Mouse (Mus musculus) limb, embryonic 10.5 days (tissue): ENCODE measurements at regions not wholly inside any gene's neighbourhood (a gene's known extent, or its start where the extent isn't known, plus 50 kb on each side); places are given as distances from the start of the nearest gene placed in this dataset.

Source experiments
- DNase-seq: peaks from one replicate; pipeline ENCODE4 v3.0.0-alpha.2; 2017; ENCODE audit warnings: low spot score
- H3K27ac ChIP-seq: fragments of 300-500 bp; sonication (generic); 2 replicates; pipeline ENCODE4 v1.5.1; 2016; ENCODE audit warnings: mild to moderate bottlenecking
- H3K27me3 ChIP-seq: fragments of 300-500 bp; sonication (generic); 2 replicates; pipeline ENCODE4 v1.6.1; 2016; ENCODE audit warnings: low read depth, mild to moderate bottlenecking; ENCODE audit not compliant: poor library complexity, severe bottlenecking
- H3K36me3 ChIP-seq: fragments of 300-500 bp; sonication (generic); 2 replicates; pipeline ENCODE4 v1.6.1; 2016; ENCODE audit warnings: mild to moderate bottlenecking, moderate library complexity
- H3K4me1 ChIP-seq: fragments of 300-500 bp; sonication (generic); 2 replicates; pipeline ENCODE4 v1.6.1; 2016
- H3K4me3 ChIP-seq: fragments of 300-500 bp; sonication (generic); 2 replicates; pipeline ENCODE4 v1.5.1; 2016; ENCODE audit warnings: mild to moderate bottlenecking, moderate library complexity
- H3K9me3 ChIP-seq: fragments of 300-500 bp; sonication (generic); replicated peaks from 2 replicates; pipeline ENCODE4 v1.6.1; 2016; ENCODE audit warnings: mild to moderate bottlenecking
- WGBS: fragments of 180-500 bp; shearing (Covaris S2); methylation state at CpG from one replicate; pipeline ENCODE4 v1.1.7; 2016; 5-methylcytosine and 5-hydroxymethylcytosine counted together

- Histone ChIP-seq H3K4me1 (peaks cover 11% of the 10 kb centered on the region), H3K9me3 (no peaks in the 10 kb centered on the region), H3K27ac (no peak overlapping the region), H3K36me3 (no peaks in the 10 kb centered on the region), H3K27me3 (no peaks in the 10 kb centered on the region), H3K4me3 (no peak overlapping the region)
- WGBS = 73% methylated on average over 9 of the region's 9 CpGs
- no peak for DNase-seq
Observed at GRCm38 (mm10) chr13:111936081-111936857, 127.5 kb upstream of the Map3k1 start.

GRCm38 (mm10) chr13:111936983-111937382 lies 128.2 kb upstream of the Map3k1 start:
- WGBS = 73% methylated on average over 8 of the region's 8 CpGs

GRCm38 (mm10) chr13:111938896-111939422 lies 130.2 kb upstream of the Map3k1 start:
- Histone ChIP-seq H3K4me1 (peaks cover 16% of the 10 kb centered on the region), H3K36me3 (no peaks in the 10 kb centered on the region), H3K9me3 (no peaks in the 10 kb centered on the region), H3K4me3 (no peak overlapping the region), H3K27ac (no peak overlapping the region), H3K27me3 (no peaks in the 10 kb centered on the region)
- WGBS = 63% methylated on average over 8 of the region's 8 CpGs
- no peak for DNase-seq

More at GRCm38 (mm10) chr13:111936983-111937382, 128.2 kb upstream of the Map3k1 start:
- Histone ChIP-seq H3K27ac (no peak overlapping the region), H3K4me3 (no peak overlapping the region), H3K27me3 (no peaks in the 10 kb centered on the region), H3K4me1 (peaks cover 11% of the 10 kb centered on the region), H3K36me3 (no peaks in the 10 kb centered on the region), H3K9me3 (no peaks in the 10 kb centered on the region)
- no peak for DNase-seq

- Histone ChIP-seq H3K4me1 (peaks cover 23% of the 10 kb centered on the region), H3K4me3 (no peak overlapping the region), H3K27me3 (no peaks in the 10 kb centered on the region), H3K9me3 (no peaks in the 10 kb centered on the region), H3K27ac (no peak overlapping the region), H3K36me3 (no peaks in the 10 kb centered on the region)
- 83% methylated on average over 6 of the region's 6 CpGs for WGBS
- DNase-seq = no peak
Observed at GRCm38 (mm10) chr13:111939534-111940115, 130.8 kb upstream of the Map3k1 start.

GRCm38 (mm10) chr13:111940275-111940674 lies 131.5 kb upstream of the Map3k1 start:
- Histone ChIP-seq H3K27ac (no peak overlapping the region), H3K9me3 (no peaks in the 10 kb centered on the region), H3K4me1 (peaks cover 24% of the 10 kb centered on the region), H3K27me3 (no peaks in the 10 kb centered on the region), H3K36me3 (no peaks in the 10 kb centered on the region), H3K4me3 (no peak overlapping the region)
- no peak for DNase-seq
- WGBS = 95% methylated on average over 4 of the region's 4 CpGs

- Histone ChIP-seq H3K36me3 (no peaks in the 10 kb centered on the region), H3K27me3 (no peaks in the 10 kb centered on the region), H3K9me3 (no peaks in the 10 kb centered on the region), H3K4me1 (peaks cover 24% of the 10 kb centered on the region), H3K4me3 (no peak overlapping the region), H3K27ac (no peak overlapping the region)
- no peak for DNase-seq
- 83% methylated on average over 6 of the region's 6 CpGs for WGBS
Observed at GRCm38 (mm10) chr13:111940796-111941513, 132.2 kb upstream of the Map3k1 start.

DNA sequence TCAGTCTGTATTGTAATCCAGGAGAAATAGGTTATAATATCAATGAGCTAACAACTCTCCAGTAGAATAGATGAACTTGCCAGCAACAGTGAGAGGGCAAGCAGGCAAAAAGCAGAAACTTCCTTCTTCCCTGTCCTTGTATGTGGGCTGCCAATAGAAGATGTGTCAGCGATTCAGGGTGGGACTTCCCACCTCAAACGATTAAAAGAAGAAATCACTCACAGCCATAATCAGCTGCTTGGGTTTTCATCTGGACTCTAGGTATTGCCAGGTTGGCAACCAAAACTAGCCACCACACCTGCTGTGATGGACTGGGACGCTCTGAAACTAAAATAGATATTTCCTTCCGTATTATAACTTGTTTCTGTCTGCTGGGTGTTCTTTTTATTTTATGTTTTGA lies 133.2 kb upstream of the Map3k1 start:
- DNase-seq = no peak
- Histone ChIP-seq H3K4me3 (no peak overlapping the region), H3K4me1 (peaks cover 17% of the 10 kb centered on the region), H3K27ac (no peak overlapping the region), H3K27me3 (no peaks in the 10 kb centered on the region), H3K9me3 (no peaks in the 10 kb centered on the region), H3K36me3 (no peaks in the 10 kb centered on the region)
- WGBS = 94% methylated on average over 4 of the region's 4 CpGs

- H3K36me3 ChIP-seq = no peaks in the 10 kb centered on the region
- 67% methylated on average over 15 of the region's 15 CpGs for WGBS
- H3K4me3 ChIP-seq = no peak overlapping the region
- H3K27me3 ChIP-seq = no peaks in the 10 kb centered on the region
- H3K27ac ChIP-seq = peak overlapping the region; percentile 10
- H3K9me3 ChIP-seq = no peaks in the 10 kb centered on the region
- H3K4me1 ChIP-seq = peaks cover 17% of the 10 kb centered on the region
- DNase-seq = no peak
Observed at GRCm38 (mm10) chr13:111943392-111944088, 134.7 kb upstream of the Map3k1 start.

- H3K27me3 ChIP-seq = no peaks in the 10 kb centered on the region
- no peak overlapping the region for H3K4me3 ChIP-seq
- no peaks in the 10 kb centered on the region for H3K36me3 ChIP-seq
- WGBS = 21% methylated on average over 5 of the region's 5 CpGs
- H3K4me1 ChIP-seq = peaks cover 15% of the 10 kb centered on the region
- DNase-seq = no peak
- no peaks in the 10 kb centered on the region for H3K9me3 ChIP-seq
- H3K27ac ChIP-seq = peak overlapping the region; percentile 10
Observed at GRCm38 (mm10) chr13:111944089-111944406, 135.3 kb upstream of the Map3k1 start.

DNA sequence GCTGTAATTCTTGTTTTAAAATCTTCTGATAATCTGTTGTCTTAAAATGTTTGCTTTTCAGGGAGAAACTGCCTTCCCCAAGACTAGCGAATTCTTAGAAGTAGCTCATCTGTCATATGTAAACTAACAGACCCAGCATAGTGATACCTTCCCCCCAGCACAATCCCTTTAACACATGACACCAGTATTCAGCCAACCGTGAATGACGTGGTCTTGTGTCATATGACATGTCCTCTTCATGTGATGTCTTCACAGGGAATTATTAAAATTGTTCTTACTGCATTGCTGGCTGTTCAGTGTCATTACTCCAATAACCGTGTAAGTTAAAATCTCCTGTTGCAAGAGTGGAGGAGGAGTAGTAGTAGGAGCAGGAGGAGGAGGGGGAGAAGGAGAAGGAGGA lies 137.5 kb upstream of the Map3k1 start:
- Histone ChIP-seq H3K27me3 (no peaks in the 10 kb centered on the region), H3K4me3 (no peak overlapping the region), H3K4me1 (peaks cover 13% of the 10 kb centered on the region), H3K9me3 (no peaks in the 10 kb centered on the region), H3K36me3 (no peaks in the 10 kb centered on the region), H3K27ac (no peak overlapping the region)
- 92% methylated on average over 4 of the region's 4 CpGs for WGBS
- no peak for DNase-seq

DNA sequence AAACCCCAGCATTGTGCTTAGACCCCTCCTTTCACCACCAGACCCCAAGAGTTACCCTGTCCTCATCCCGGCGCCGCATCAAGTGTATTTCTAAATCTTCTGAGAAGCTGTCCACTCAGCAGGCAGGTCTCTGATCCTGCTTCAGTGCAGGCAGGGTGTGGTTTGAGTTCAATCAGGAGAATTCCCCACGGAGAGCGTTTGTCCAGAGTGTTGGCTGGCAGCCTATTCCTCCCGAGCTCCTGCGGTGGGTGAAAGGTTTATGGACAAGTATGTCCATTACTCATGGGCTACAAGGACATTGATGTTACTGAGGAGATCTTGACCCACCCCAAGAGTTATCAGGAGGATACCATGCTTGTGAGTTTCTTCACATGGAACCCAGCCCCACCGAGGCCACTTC lies 138.0 kb upstream of the Map3k1 start:
- no peak for DNase-seq
- Histone ChIP-seq H3K4me3 (no peak overlapping the region), H3K9me3 (no peaks in the 10 kb centered on the region), H3K4me1 (peaks cover 13% of the 10 kb centered on the region), H3K27ac (no peak overlapping the region), H3K27me3 (no peaks in the 10 kb centered on the region), H3K36me3 (no peaks in the 10 kb centered on the region)
- WGBS = 96% methylated on average over 8 of the region's 8 CpGs

DNA sequence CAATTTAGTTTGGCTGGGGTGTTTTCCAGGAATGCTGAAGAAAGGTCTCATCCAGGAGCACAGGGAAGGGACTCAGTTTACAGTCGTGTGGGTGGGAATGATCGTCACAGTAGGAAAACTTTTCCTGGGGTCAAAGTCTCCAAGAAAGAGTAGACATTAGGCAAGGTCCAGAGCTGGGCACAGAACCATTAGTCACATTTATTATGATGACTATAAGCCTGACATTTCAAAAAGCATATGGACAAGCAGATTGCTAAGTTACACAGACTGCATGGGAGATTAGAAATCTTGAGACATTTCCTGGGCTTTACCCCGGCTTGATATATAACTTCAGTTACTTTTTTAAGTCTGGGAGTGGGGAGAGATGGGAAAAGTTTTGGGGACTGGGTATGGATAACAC lies 139.6 kb upstream of the Map3k1 start:
- Histone ChIP-seq H3K9me3 (no peaks in the 10 kb centered on the region), H3K36me3 (no peaks in the 10 kb centered on the region), H3K4me1 (peaks cover 21% of the 10 kb centered on the region), H3K4me3 (no peak overlapping the region), H3K27me3 (no peaks in the 10 kb centered on the region), H3K27ac (no peak overlapping the region)
- 84% methylated on average over 3 of the region's 3 CpGs for WGBS
- no peak for DNase-seq

- Histone ChIP-seq H3K4me1 (peaks cover 25% of the 10 kb centered on the region), H3K27me3 (no peaks in the 10 kb centered on the region), H3K9me3 (no peaks in the 10 kb centered on the region), H3K27ac (no peak overlapping the region), H3K36me3 (no peaks in the 10 kb centered on the region), H3K4me3 (no peak overlapping the region)
- no peak for DNase-seq
- WGBS = 92% methylated on average over 1 of the region's 1 CpGs
Observed at GRCm38 (mm10) chr13:111950042-111950441, 141.2 kb upstream of the Map3k1 start.
